Mouse (Mus musculus): ENCODE data around the gene Epha7.

The Epha7 gene

DNA sequence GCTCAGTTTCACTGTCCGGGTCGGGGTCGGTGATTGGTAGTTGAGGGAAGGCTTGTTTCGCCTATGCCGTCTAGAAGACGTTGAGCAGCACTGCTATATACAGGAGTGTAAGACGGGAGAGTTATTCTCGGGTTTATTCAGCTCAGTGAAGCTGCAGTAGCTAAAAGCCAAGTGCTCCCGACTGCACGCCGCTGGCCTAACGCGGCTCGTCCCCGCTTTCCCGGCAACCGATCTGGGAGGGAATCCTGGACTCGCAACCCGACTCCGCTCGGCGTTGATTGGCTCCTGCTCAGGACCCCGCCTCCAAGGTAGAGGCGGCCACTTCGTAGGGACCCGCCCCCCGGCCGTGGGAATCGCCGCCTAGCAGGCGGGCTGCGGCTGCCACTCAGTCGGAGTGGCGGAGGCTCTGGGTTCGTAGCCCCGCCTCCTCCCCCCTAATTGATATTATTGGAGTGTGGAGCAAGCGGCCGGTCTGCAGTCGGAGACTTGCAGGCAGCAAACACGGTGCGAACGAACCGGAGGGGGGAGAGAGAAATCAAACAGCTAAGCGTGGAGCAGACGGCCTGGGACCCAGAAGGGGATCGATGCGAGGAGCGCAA lies at the start of gene Epha7:
Gene Epha7, plus strand, starts transcription at position 441 of the 599 bp plus-strand sequence.
- DNase-seq (ENCODE audit: extremely low read depth, low read depth, low spot score), result peak; percentile 16

- no peak for DNase-seq (ENCODE audit: extremely low read depth, low read depth, low spot score)
Measured at GRCm38 (mm10) chr4:28783961-28784360, 29.0 kb upstream of the Epha7 start.

DNA sequence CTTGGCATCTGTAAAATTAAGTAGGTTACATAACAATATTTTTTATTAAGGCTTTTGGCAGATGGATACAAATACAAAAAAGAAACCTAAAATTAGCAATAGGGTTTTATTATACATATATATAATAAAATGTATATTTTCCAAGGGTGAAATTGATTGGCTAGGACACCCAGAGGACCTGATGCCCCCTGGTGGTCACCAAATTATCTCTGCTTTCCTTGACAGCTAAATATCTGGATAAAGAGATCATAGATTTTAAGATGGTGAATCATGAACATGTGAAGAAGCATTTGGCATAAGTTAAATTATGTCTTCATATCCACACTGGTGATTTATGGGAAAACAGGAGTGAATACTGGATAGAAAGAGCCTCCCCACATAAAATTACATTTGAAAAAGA lies 4.1 kb upstream of the Epha7 start:
- DNase-seq (ENCODE audit: extremely low read depth, low read depth, low spot score), result no peak

- DNase-seq (ENCODE audit: extremely low read depth, low read depth, low spot score), result no peak
Measured at GRCm38 (mm10) chr4:28809703-28810102, 3.2 kb upstream of the Epha7 start.

- DNase-seq (ENCODE audit: extremely low read depth, low read depth, low spot score), result no peak
Measured at GRCm38 (mm10) chr4:28813551-28814475, 882 bp downstream of the Epha7 start.

DNA sequence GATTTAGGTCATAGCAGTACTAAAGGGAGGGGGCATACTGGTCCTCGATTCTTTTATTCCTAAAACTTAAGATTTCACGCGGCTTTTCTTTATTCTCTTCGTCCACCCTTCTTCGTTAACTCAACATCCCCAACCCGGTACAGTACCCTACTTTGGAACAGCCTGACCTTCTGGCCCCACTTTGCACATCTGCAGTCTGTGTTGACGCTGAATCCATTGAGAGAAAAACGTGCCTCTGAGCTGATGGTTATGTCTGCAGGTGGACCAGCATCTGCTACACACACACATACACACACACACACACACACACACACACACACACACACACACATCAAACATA lies 1.5 kb downstream of the Epha7 start:
- no peak for DNase-seq (ENCODE audit: extremely low read depth, low read depth, low spot score)

DNA sequence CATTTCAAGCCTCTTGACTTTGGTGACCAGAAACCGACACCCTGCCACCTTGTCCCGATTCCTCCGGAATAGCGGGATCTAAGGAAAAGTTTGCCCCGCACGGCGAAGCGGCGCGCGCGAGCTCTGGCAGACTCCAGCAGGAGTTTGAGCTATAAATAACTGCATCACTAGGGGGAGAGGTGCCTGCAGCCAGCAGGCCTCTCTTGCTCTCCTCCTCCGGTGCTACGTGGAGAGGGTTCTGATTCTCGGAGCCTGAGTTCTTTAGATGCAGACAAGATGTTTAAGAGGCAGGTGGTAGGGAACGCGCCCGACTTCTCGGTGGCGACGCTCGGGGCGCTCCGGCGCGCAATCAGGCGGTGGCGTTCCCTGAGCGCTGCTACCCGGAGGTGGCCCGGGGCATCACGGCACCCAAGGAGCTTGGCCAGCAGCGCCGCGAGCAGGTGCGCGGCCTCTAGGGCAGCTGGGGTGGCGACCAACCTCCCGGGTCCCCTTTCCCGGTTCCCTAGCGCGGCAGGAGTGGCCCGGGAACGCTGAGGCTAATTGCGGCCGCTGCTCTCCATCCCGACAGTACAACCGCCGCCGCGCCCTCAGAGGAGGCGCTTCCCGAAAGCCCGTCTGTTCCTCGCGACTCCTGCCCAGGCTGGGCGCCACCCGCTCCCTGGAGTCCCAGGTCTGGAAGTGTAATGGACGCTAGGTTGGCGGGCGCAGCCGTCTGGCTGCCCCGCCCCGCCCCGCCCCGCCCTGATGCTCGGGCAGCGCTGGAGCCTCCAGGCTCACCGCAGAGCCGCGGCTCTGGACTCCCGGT lies 2.1 kb downstream of the Epha7 start:
- no peak for DNase-seq (ENCODE audit: extremely low read depth, low read depth, low spot score)

DNA sequence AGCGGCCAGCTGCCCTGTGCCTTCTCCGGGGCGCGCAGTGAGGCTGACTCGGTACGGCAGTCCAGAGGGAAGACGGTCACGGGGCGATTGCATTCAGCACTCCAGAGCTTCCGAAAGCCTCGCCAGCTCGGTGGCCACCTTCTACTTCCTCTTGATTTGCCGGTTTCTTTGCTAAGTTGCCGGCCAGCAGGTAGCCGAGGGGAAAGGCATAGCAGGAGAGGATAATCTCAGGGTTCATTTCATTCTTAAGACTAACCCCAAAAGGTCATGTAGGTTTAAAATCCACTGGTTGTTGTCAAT lies 2.6 kb downstream of the Epha7 start:
- DNase-seq (ENCODE audit: extremely low read depth, low read depth, low spot score), result no peak

- DNase-seq (ENCODE audit: extremely low read depth, low read depth, low spot score), result no peak
Measured at GRCm38 (mm10) chr4:28823616-28824015, 10.7 kb downstream of the Epha7 start.

GRCm38 (mm10) chr4:28824616-28825015 lies 11.7 kb downstream of the Epha7 start:
- no peak for DNase-seq (ENCODE audit: extremely low read depth, low read depth, low spot score)

DNA sequence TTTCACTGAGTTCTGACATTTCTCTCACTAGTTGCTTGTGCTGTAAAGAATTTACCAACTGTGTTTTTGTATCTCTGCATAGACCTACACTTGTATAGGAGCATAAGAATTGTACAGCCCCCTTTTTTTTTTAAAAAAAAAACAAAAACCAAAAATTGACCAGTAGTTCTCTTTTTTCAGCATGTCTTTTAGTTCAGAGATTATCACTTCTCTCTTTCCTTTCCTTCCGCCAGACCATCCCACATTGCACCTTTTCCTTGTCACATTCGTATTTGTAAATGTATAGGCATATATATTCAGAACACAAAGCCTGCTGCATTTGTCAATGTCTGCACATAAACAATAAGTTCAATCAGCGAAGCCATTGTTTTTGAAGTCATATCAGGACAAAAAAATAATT lies 24.7 kb downstream of the Epha7 start:
- DNase-seq (ENCODE audit: extremely low read depth, low read depth, low spot score), result no peak

GRCm38 (mm10) chr4:28846311-28846710 lies 33.4 kb downstream of the Epha7 start:
- no peak for DNase-seq (ENCODE audit: extremely low read depth, low read depth, low spot score)

DNA sequence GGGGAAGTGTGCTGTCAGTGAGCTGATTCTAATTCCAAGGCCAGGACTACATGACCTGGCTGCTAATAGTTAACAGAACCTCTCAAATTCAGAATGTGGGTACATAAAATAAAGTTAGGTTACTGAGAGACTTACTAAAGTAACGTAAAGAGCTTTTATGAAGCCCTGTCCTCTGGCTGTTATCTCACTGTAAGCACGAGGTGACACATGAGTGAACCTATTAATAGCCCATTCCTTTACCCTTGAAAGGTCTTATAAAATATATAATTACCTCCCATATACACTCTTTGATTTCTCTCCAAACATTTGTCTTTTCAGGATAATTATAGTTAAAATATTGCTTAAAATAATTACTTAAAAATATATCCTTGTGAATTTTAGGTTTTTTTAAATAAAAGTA lies 37.5 kb downstream of the Epha7 start:
- no peak for DNase-seq (ENCODE audit: extremely low read depth, low read depth, low spot score)

DNA sequence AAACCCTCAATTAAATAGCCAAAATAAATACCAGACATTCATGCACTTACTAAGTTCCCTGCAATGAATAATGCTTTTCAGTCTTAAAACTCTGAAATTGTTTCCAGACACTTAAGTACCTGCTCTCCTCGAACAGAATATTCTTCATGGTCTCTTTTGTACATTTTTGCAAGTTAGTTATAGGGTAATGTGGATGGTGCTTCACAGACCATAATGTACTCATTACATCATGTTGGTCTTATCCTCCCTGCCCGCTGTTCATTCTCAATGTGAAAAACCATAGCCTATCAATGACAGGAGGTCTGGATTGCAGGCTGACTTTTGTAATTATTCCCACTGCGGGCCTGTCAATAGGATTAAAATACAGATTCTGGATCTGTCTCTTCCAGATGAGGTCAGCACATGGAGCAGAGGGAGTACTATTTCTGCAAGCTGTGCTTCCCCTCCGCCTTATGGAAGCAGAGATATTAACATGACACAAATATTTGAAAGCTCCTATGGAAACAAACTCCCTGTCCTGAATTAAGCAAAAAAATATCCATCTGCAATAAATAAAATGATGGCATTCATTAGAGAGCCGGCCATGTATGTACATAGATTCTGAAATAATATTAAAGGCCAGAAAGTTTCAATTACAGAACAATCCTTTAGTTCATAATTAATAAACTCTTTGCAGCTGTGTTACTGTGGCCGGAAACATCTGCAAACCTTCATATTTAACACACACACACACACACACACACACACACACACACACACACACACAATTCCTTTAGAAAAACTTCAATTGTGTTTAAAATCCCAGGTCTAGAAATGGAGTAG lies 50.1 kb downstream of the Epha7 start:
- no peak for DNase-seq (ENCODE audit: extremely low read depth, low read depth, low spot score)

DNA sequence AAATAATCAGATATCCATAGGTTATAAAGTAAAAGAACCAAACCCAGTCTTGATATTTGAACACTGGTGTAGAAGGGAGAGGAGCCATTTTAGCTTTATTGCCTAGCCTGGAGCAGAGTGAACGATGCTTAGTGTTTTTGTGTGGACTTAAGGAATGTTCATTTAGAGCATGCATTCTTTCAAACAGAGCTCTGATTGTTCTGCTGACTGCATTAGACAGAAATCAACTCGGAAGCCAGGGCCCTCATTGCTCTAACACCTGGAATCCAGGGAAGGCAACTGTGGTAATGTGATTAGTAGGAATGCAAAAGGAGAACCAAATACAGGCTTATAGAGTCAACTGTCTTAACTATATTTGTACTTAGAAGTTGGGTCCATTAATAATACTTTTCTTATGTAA lies 53.5 kb downstream of the Epha7 start:
- no peak for DNase-seq (ENCODE audit: extremely low read depth, low read depth, low spot score)

- DNase-seq (ENCODE audit: extremely low read depth, low read depth, low spot score), result no peak
Measured at GRCm38 (mm10) chr4:28871615-28872014, 58.7 kb downstream of the Epha7 start.

- DNase-seq (ENCODE audit: extremely low read depth, low read depth, low spot score), result no peak
Measured at GRCm38 (mm10) chr4:28881271-28882044, 68.5 kb downstream of the Epha7 start.

- DNase-seq (ENCODE audit: extremely low read depth, low read depth, low spot score), result no peak
Measured at GRCm38 (mm10) chr4:28889630-28890029, 76.7 kb downstream of the Epha7 start.

DNA sequence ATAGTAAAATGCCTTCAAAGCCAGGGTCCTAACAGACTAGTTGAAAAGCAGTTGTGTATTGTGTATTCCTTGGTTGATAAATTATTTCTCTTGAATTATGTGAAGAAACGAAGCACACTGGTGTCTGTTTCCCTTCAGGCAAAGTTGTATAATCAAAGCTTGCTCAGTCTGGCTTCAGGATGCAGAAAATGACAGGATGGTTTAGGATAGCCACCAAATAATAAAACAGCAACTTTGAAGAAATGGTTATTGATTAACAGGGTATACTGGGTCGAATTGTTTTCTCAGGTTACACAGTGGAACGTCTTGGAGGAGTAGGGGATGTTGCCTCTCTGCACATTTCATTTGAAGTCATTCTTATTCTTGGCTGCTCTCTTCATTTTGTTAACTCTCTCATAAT lies 77.2 kb downstream of the Epha7 start:
- DNase-seq (ENCODE audit: extremely low read depth, low read depth, low spot score), result no peak

DNA sequence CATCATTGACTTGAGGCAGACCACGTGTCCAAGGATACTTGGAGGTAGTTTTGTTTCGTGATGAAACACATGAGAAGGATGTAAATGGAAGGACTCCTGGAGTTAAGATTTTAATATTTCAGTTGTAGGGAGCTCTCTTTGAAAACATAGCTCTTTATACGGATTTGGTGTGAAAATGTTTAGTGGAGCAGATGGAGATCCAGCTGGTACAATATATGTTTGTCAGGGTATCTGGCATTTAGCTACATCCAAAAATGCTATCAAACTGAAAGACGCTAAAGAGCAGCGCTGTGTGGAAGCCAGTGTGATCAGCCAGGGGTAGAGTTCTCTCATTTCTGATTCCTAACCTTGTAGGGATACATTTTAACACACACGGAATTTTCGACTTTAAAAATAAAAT lies 82.5 kb downstream of the Epha7 start:
- no peak for DNase-seq (ENCODE audit: extremely low read depth, low read depth, low spot score)

All from fat pad, adult 2 months (tissue).